Mouse (Mus musculus) liver, adult 2 months (tissue): Measurements from ENCODE around the gene Atp10a.

ENCODE experiments used
- CTCF ChIP-seq: fragments of 200-500 bp; IDR thresholded peaks from 2 replicates; pipeline ENCODE4 v1.5.1; 2011; ENCODE audit warnings: low read depth, low read length, control low read depth
- POLR2A ChIP-seq: fragments of 200-500 bp; IDR thresholded peaks from 2 replicates; pipeline ENCODE4 v1.6.1; 2011; ENCODE audit warnings: low read length, control low read depth; ENCODE audit not compliant: insufficient read depth; ENCODE audit errors: extremely low read depth

- no peak for TF ChIP-seq POLR2A
- TF ChIP-seq CTCF = no peak
Observed at GRCm38 (mm10) chr7:58676075-58676474, 20.1 kb downstream of the Atp10a start.
